Mouse (Mus musculus): Measurements from ENCODE around the gene Enpep.

Enpep gene

DNA sequence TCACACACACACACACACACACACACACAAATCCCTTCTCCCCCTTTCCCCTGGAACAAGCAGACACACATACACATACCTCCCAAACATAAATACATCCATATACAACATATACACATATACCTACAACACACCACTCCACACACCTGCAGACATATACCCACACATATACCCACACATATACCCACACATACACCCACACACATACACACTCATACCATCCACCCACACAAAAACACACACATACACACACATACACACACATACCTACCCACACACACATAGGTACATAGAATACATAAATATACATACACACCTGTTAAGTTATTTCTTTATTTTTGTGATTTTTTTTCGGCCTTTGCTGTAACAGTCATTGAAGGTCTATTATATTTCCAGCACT lies 94.5 kb downstream of the Enpep start:
- DNase-seq = no peak

DNA sequence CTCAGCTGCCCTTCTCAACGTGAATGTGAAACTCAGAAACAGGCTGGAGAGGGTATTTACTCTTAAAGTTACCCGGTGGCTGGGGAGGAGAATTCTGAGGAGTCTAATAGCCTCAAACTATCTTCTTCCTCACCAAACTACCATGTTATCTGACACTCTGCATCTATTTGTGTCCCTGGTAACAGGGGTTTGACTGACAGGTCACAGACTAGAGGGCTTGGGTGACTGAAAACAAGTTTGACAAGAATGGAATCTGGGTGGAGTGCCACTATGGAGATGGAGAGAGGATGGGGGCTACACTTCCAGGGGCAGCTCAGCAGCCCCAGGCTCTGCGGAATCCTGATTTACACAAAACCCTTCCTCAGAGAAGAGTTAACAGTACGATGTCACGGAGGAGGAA lies 105.2 kb downstream of the Enpep start:
- no peak for DNase-seq

DNA sequence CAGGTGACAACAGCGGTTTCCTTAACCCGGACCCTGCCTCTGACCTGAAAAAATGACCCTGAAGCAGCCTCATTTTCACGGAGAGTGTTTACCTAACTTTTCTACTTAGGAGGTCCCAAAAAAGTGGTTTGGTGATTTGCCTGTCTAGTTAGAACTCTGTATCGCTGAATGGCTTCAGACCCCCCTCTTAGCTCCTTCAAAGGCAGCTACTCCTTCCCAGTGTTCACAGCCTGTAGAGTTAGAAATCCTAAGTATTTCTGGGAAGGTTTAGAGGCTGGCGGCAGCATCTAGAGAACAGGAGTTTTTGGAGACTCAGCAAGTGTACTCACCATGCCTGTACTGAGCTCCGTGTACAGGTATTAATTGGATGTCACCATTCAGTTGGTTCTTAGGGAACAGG lies 105.8 kb downstream of the Enpep start:
- DNase-seq = no peak

DNA sequence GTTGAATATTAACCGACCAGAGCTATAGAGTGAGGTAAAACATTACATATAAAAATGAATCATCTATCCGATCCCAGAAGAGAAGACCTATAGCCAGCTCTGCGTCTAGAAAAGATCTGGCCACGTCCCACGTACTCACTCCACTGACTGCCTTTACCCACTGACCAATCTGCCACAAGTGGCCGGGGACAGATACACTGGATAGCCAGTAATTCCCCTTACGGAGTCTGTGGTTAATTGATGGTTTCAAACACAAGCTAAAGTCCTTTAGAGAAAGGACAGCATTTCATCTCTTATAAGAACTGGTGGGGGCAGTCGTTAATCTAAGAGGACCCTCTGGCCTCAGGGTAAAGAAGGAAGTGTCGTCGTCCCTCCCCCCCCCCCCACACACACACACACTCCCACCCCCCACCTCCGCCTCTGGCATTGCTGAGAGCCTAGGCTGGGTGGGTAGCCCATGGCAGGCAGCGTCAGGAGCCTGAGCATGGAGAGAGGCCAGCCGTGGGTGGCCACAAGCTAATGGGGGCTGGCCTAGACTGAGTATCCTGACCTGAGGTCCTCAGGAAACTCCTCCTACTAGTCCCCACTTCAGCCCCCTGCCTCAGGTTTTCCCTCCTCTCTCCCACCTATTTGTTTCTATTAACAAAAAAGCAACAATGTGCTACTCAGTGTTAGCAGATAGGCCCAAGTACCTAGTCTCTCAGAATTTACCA lies 106.8 kb downstream of the Enpep start:
- DNase-seq = no peak

DNA sequence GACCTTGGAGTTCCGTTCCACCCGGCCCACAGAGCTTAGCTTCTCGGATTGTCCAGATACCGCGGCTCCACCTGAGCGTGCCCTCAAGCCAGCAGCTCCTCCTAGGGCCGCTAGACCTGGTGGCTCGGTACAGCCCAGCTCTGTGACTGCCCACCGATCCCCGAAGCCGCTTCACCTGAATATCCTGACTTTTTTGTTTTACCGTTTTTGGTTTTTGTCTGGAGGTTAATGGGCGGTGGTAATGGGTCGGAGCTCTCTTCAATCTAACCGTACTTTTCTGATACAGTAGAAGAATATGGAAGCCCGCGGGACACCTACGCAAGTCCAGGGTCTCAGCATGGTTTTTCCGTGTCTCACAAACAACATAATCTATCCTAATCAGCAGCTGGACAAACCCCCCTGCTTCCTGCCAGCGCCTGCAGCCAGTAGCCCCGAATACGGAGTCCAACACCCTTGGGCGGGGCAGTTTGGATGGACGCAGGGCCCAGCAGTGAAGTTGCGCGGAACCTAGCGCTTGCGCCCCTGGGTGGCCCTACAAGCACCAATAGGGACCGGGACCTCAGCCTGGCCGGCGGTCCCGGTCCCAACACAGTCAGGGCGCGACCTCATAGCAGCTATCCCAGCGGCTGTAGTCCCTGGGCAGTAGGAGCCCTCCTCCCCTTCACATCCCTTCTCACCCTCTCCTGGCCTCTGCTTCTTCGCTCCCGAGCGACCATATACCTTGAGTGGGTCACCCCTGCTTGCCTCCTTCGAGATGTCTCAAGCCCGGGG lies 107.5 kb downstream of the Enpep start:
- no peak for DNase-seq

DNA sequence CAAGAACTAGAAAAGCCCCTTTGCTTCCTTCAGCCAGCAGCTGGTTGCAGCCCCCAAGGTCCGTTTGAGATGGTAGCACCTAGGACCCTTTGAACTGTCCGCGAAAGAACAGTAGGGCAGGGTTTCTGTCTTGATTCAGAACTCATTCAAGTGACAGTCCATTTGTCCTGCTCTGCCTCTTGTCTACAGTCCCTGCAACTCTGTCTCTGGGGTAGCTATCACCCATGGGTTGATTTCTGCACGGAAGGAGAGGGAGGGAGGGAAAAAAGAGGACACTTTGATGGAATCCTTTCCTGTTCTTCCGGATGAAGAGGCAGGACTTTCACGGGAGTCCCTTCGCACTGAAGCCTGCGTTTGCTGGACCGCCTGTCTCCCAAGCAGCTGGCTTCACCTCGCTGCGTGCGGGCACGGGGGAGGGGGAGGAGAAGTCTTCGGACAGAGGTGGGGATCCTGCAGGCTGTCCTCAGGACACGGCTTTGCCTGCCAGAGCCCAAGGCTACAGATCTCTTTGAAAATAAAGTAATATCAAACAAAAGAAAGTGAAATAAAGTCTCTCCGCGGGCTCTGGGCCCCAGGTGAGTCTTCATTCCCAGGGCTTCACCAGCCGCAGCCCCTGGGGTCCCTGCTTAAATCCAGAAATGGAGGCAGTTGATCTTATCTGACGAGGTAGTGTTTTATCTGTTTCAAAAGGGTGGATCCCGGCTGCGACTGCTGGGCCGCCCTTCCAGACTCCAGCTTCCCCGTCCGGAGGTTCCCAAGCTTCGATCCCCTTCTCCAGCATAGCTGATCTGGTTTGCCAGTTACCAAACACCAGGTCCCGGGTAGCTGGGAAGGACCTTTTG lies 108.3 kb downstream of the Enpep start:
- no peak for DNase-seq

DNA sequence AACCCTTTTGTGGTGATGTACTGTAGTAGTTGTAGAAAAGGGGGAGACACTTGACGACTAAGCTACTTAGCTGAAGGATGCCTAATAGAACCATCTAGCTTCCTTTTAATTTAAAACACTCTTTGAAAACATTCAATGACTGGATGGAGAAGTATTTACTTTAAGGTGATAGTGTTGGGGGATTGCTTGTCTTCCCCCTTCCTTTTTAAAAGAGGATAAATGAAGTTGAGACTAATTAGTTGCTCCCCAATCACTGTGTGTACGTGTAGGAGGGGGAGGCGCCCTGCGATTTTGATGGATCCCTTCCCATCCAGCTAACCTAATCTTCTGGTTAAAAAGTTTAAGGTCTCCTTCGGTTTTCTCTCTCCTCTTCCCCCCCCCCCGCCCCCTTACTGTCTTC lies 109.1 kb downstream of the Enpep start:
- no peak for DNase-seq

DNA sequence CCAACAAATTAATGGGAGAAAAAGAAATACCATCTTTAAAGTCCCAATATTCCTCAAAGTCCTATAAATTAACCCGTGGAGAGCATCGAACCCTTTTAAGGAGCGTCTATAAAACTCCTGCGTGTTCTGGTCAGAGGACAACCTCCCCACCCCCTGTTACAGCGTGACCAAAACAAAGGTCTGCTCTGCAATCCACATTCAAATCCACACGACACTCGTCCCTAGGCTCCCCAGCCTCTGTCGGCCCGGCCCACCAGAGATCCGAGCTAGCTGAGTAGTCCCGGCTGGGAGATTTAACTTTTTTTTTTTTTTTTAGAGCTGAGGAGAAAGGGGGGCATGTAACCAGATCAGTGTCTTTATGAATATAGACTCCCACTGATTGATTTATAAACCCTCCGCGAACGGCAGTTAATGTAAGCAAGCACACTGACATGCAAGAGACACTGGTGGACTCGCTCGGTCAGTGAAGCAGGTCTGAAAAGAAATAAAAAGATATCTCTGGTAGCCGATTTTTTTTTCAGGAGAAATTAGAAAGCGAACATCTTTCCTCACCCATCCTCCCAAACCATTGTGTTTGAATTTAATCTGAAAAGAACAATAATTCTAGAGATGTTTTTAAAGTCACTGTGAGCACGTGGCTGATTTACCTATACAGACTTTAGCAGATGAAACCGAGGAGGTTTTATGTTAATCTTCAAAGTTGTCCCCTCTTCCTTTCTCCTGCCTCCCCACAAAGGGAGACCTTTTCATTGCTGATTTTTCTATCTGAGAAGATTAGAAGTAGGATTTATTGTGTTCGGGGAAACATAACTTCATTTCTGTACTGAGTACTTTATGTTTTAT lies 109.9 kb downstream of the Enpep start:
- no peak for DNase-seq

DNA sequence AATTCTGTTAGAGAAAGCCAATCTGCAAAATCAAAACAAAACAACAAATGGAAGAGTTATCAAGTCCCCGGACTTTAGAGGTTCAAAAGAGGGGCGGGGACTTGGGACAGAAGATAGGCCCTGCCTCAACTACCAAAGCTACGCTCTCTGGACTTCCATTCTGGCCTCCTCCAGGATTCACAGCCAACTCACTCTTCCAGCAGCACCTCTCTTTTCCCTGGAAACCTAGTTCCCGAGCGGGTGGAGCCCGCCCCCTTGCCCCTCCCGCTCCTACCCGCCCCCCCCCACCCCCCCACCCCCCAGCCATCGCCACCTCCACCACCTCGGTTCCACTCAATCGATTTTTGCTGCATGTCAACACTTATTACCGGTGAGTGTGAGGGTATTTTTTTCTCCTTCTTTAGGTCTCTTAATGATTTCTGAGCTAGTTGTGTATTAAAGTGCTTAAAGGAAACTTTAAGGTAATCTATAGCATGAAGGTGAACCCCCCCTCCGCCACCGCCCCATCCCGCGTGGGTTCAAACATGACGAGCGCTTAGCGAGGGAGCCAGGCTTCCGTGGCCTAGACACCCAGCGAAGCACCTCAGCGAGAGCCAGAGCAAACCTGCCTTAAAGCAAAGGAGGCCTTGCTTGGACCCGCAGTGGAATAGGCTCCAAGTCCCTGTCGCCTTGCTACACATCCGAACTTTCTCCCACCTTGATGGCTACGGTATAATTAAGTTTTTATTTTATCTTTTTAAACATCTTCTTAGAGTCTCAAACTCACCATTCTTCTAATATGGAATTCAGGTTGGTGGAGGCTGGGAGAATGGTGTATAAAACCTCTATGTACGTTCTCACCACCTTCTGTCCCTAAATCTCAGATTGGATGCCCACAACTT lies 110.9 kb downstream of the Enpep start:
- no peak for DNase-seq

DNA sequence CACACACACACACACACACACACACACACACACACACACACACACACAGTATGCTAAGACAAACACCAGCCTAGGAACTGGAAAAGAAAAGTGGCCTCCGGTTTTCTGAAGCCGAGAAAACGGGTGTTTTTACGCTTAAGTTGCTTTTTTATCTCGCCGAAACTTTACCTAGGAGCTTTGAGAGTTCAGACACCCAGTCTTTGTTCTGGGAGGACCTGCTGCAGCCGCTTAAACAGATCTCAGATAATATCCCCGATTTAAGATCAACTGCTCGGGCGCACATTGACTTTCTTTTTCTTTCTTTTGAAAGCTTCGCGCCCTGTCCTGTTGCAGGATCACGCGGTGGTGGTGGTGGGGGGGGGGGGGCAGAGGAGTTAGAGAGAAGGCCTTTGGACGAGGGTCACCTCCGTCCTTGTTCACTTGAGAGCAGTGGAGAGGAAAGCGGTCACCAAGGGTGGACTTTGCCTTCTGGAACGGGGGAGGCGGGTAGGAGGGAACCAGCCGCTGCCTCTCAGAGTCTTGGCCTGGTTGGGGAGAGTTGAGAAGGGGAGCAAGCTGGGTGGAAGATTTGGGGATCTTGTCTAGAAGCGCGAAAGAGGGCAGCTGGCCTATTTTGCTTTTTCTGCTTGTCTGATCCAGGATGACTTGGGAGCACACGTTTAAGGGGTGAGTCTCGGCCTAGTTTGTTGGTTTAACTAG lies 111.7 kb downstream of the Enpep start:
- no peak for DNase-seq

DNA sequence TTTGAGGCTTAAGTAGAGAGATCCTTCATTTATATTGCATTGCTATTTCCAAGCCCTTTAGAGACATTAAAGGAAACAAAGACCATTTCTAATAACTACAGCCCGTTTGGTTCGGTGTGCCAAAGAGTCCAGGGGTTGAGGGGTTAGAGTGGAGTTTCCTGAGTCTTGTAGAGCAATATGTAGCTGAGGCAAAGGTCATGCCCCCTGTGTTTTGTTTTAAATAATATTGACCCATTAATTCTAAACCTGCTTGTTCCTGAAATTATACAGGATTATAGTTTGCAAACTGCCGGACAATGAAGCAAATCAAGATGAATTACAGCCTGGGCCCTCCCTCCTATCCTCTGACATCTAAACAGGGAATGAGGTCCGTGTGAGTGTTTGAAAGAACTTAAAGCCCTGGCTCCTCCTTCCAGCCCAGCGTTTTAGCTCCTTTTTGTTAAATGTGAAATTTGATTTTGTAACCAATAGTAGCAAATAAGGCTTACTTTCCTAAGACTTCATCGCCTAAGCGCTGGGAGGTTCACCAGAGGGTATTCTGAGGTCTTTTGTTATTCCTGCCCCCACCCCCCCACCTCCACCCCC lies 112.3 kb downstream of the Enpep start:
- no peak for DNase-seq
